Mouse (Mus musculus) erythroblast, adult 5-6 weeks (primary cell): ENCODE results near the gene Nav2. TPM values are rescaled to one million over a fixed set of nuclear protein-coding genes. Genes with fewer than 3 reads are reported as not detected.

Source experiments
- ATAC-seq: replicated peaks from 2 replicates; pipeline ENCODE4 v1.8.0; 2016; ENCODE audit warnings: moderate number of reproducible peaks, mild to moderate bottlenecking, moderate TSS enrichment, inconsistent platforms; ENCODE audit not compliant: poor library complexity, low FRiP score, severe bottlenecking
- total RNA-seq, 2 experiments: library from RNA; stranded (forward) in 1 of 2; stranded (reverse) in 1 of 2; fragments of 150-400 nt in 1 of 2; fragments of 200-764, 138-1000 nt in 1 of 2; gene quantifications; 2 replicates each; pipeline versions ENCODE4 v1.2.3 to v1.2.4; 2015 to 2017; ENCODE audit warnings: low replicate concordance in 2 of 2

Gene Nav2
- total RNA-seq, 2 experiments from 2014 or later, result 1.9 to 4.6 TPM

GRCm38 (mm10) chr7:49583176-49583575 lies 674.7 kb downstream of the Nav2 start:
- no peak for ATAC-seq

GRCm38 (mm10) chr7:49586530-49587120 lies 678.1 kb downstream of the Nav2 start:
- no peak for ATAC-seq

GRCm38 (mm10) chr7:49589635-49590034 lies 681.1 kb downstream of the Nav2 start:
- no peak for ATAC-seq

- ATAC-seq, result no peak
Measured at GRCm38 (mm10) chr7:49597776-49598175, 689.3 kb downstream of the Nav2 start.

GRCm38 (mm10) chr7:49598225-49598624 lies 689.7 kb downstream of the Nav2 start:
- ATAC-seq, result no peak

- ATAC-seq, result no peak
Measured at GRCm38 (mm10) chr7:49599950-49600349, 691.4 kb downstream of the Nav2 start.

GRCm38 (mm10) chr7:49601191-49601975 lies 692.9 kb downstream of the Nav2 start:
- ATAC-seq, result no peak

- no peak for ATAC-seq
Measured at GRCm38 (mm10) chr7:49604244-49604643, 695.7 kb downstream of the Nav2 start.

- ATAC-seq, result no peak
Measured at GRCm38 (mm10) chr7:49604965-49605795, 696.7 kb downstream of the Nav2 start.

- no peak for ATAC-seq
Measured at GRCm38 (mm10) chr7:49616258-49616735, 707.8 kb downstream of the Nav2 start.

- no peak for ATAC-seq
Measured at GRCm38 (mm10) chr7:49617087-49617486, 708.6 kb downstream of the Nav2 start.

GRCm38 (mm10) chr7:49620160-49620559 lies 711.6 kb downstream of the Nav2 start:
- ATAC-seq, result no peak

- no peak for ATAC-seq
Measured at GRCm38 (mm10) chr7:49631885-49632284, 723.4 kb downstream of the Nav2 start.

GRCm38 (mm10) chr7:49632391-49632790 lies 723.9 kb downstream of the Nav2 start:
- ATAC-seq, result no peak

GRCm38 (mm10) chr7:49633375-49633956 lies 725.0 kb downstream of the Nav2 start:
- ATAC-seq, result no peak

- no peak for ATAC-seq
Measured at GRCm38 (mm10) chr7:49634291-49635073, 726.0 kb downstream of the Nav2 start.

GRCm38 (mm10) chr7:49635074-49635621 lies 726.6 kb downstream of the Nav2 start:
- ATAC-seq, result no peak

- no peak for ATAC-seq
Measured at GRCm38 (mm10) chr7:49635971-49636370, 727.5 kb downstream of the Nav2 start.

GRCm38 (mm10) chr7:49636491-49637115 lies 728.1 kb downstream of the Nav2 start, which contains the start of gene Dbx1:
Gene Dbx1 (minus strand): TSS chr7:49636849.
- ATAC-seq, result no peak
